Mouse (Mus musculus) G1E (cell line): ENCODE measurements around the gene Jmjd1c.

Experiments used
- CTCF ChIP-seq: IDR thresholded peaks from 2 replicates; pipeline ENCODE4 v1.5.1; 2012; ENCODE audit warnings: low read depth, low read length, inconsistent platforms, mixed read lengths
- GATA1 ChIP-seq: IDR thresholded peaks from 2 replicates; pipeline ENCODE4 v1.6.1; 2012; ENCODE audit warnings: borderline replicate concordance, low read length, inconsistent platforms, mixed read lengths
- POLR2AphosphoS5 ChIP-seq: IDR thresholded peaks from 2 replicates; pipeline ENCODE4 v1.6.1; 2012; ENCODE audit warnings: low read depth, low read length, inconsistent platforms; ENCODE audit not compliant: insufficient replicate concordance

- TF ChIP-seq CTCF (no peak), GATA1 (no peak), POLR2AphosphoS5 (no peak)
These were observed 114.2 kb downstream of the Jmjd1c start for GRCm38 (mm10) chr10:67209916-67210675.
